9 mouse cellular contexts compared by ENCODE assay signal in the genomic region with DNA sequence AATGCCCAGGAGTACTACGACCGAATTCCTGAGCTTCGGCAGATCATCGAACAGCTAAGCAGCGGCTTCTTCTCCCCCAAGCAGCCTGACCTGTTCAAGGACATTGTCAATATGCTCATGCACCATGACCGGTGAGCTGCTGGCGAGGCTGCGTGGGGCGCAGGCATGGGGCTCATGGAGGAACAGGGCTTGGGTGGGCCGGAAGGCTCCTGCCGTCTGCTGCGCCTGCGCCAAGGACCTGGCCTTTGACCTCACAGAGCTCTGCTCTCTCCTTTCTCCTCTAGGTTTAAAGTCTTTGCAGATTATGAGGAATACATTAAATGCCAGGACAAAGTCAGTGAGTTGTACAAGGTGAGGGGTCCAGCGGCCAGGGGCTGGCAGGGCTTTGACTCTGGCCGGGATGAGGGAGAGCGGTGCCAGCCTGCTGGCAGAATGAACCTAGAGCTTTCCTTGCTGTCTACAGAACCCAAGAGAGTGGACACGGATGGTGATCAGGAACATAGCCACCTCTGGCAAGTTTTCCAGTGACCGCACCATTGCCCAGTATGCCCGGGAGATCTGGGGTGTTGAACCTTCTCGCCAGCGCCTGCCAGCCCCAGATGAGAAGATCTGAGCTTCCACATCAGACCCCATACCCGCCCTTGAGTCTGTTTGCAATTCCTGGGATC. TPM values are rescaled to one million over a fixed set of nuclear protein-coding genes. Genes with fewer than 3 reads are reported as not detected.
A peak's percentile ranks its signal among the peaks of the same experiment; 100 is the strongest.
DNase-seq lines count a peak whose midpoint lies in the region; ATAC-seq and TF ChIP-seq lines count a peak whose summit lies in the region.
"Had no signal": no experiment of that assay in that cellular context is flagged by ENCODE, and none has a peak within 500 bp of the region (broad histone marks: within the 10 kb centered on the region; RNA-seq: fewer than 3 reads in every experiment).

No protein-coding gene starts in this region.

- TF ChIP-seq EP300 in liver, postnatal 0 days (IDR thresholded peaks at IDR 0.05; ENCODE audit: low read depth): no peak

- no peaks in the 10 kb centered on the region for H3K9me3 ChIP-seq in hindbrain, embryonic 15.5 days
- no peaks in the 10 kb centered on the region for H3K9me3 ChIP-seq in hindbrain, embryonic 12.5 days (replicated peaks)
- H3K9me3 ChIP-seq in E14TG2a.4 (ENCODE audit: low read length): no peaks in the 10 kb centered on the region
- H3K9me3 ChIP-seq in liver, postnatal 0 days (ENCODE audit: low read length): no peaks in the 10 kb centered on the region

- DNase-seq in cerebellum, adult 8-10 months: peak; percentile 17
- DNase-seq in cerebellum, adult 18-20 months: no peak
- DNase-seq in liver, postnatal 0 days: no peak
- DNase-seq in layer of hippocampus, postnatal 10 days (ENCODE audit: low spot score in 2 of 2): no peak
- no peak for DNase-seq in cerebellum, postnatal 25 days

- peaks cover 45% of the 10 kb centered on the region for H3K4me1 ChIP-seq in hindbrain, embryonic 15.5 days (replicated peaks)
- peaks cover 35% of the 10 kb centered on the region for H3K4me1 ChIP-seq in hindbrain, embryonic 12.5 days
- H3K4me1 ChIP-seq in E14TG2a.4 (replicated peaks; ENCODE audit: low read depth, low read length): peaks cover 62% of the 10 kb centered on the region
- H3K4me1 ChIP-seq in liver, postnatal 0 days (ENCODE audit: insufficient read depth): peaks cover 30% of the 10 kb centered on the region

- 0 out of 2 replicates have a peak, but pooled peaks cover 3% of the 10 kb centered on the region for H3K27me3 ChIP-seq in hindbrain, embryonic 15.5 days
- H3K27me3 ChIP-seq in hindbrain, embryonic 12.5 days: peaks cover 41% of the 10 kb centered on the region
- peaks cover 28% of the 10 kb centered on the region for H3K27me3 ChIP-seq in E14TG2a.4 (ENCODE audit: insufficient read depth, low read length)
- peaks cover 22% of the 10 kb centered on the region for H3K27me3 ChIP-seq in liver, postnatal 0 days (ENCODE audit: insufficient read depth, low read length)
- H3K27me3 ChIP-seq: Patski had no signal

- WGBS in hindbrain, embryonic 15.5 days: 87% methylated on average over 22 of the region's 22 CpGs
- 83% methylated on average over 22 of the region's 22 CpGs for WGBS in hindbrain, embryonic 12.5 days
- 79% methylated on average over 22 of the region's 22 CpGs for WGBS in liver, postnatal 0 days (ENCODE audit: insufficient replicate concordance)

- TF ChIP-seq CTCF in E14TG2a.4 (conservative IDR thresholded peaks at IDR 0.05; ENCODE audit: low read length): no peak
- TF ChIP-seq CTCF in liver, postnatal 0 days (IDR thresholded peaks at IDR 0.05; ENCODE audit: low read depth): no peak

- 0 out of 2 replicates have a peak overlapping the region, but pooled peaks have one; percentile 82 for H3K27ac ChIP-seq in hindbrain, embryonic 15.5 days (replicated peaks)
- H3K27ac ChIP-seq in hindbrain, embryonic 12.5 days: no peak overlapping the region
- peak overlapping the region; percentile 93 for H3K27ac ChIP-seq in liver, postnatal 0 days (ENCODE audit: low read depth)

- ATAC-seq in hindbrain, embryonic 15.5 days (ENCODE audit: low FRiP score, low read depth): no peak
- no peak for ATAC-seq in hindbrain, embryonic 12.5 days (ENCODE audit: low FRiP score)
- ATAC-seq in liver, postnatal 0 days: no peak
- ATAC-seq: Patski had no signal

- H3K9ac ChIP-seq in hindbrain, embryonic 15.5 days: no peak overlapping the region
- no peak overlapping the region for H3K9ac ChIP-seq in hindbrain, embryonic 12.5 days
- no peak overlapping the region for H3K9ac ChIP-seq in liver, postnatal 0 days (replicated peaks)

- no peak overlapping the region; the same call in 1 of the 2 replicates for H3K4me3 ChIP-seq in hindbrain, embryonic 15.5 days
- H3K4me3 ChIP-seq in hindbrain, embryonic 12.5 days: no peak overlapping the region
- H3K4me3 ChIP-seq in E14TG2a.4 (replicated peaks; ENCODE audit: low read length): peak overlapping the region; percentile 87
- no peak overlapping the region for H3K4me3 ChIP-seq in liver, postnatal 0 days (ENCODE audit: low read depth, low read length)

- no peaks in the 10 kb centered on the region for H3K36me3 ChIP-seq in hindbrain, embryonic 15.5 days
- H3K36me3 ChIP-seq in hindbrain, embryonic 12.5 days: no peaks in the 10 kb centered on the region
- H3K36me3 ChIP-seq in E14TG2a.4 (ENCODE audit: insufficient read depth, low read length): peaks cover 5% of the 10 kb centered on the region
- no peaks in the 10 kb centered on the region; the same call in 1 of the 2 replicates for H3K36me3 ChIP-seq in liver, postnatal 0 days (replicated peaks; ENCODE audit: insufficient read depth, low read length)

- peak overlapping the region; percentile 99 for H3K4me2 ChIP-seq in hindbrain, embryonic 15.5 days
- H3K4me2 ChIP-seq in hindbrain, embryonic 12.5 days (replicated peaks): no peak overlapping the region
- peak overlapping the region; percentile 94; the same call in 1 of the 2 replicates for H3K4me2 ChIP-seq in liver, postnatal 0 days (ENCODE audit: low read depth, low read length)

RNA-seq across cellular contexts. Expression of a gene that starts 1.4 kb away (rescaled TPM):
- polyA plus RNA-seq in hindbrain, embryonic 15.5 days (2015; fragmentation: Nextera tagmentation; extraction: Ambion mirVana): 140 and 148 TPM in 2 replicates
- 20.0 and 23.0 TPM in 2 replicates for polyA plus RNA-seq in hindbrain, embryonic 12.5 days (2016; fragmentation: Nextera tagmentation; extraction: Ambion mirVana)
- polyA plus RNA-seq in liver, postnatal 0 days (2015; fragmentation: Nextera tagmentation; extraction: Ambion mirVana): 90.7 and 93.5 TPM in 2 replicates
- total RNA-seq in layer of hippocampus, postnatal 10 days (2021): 10 to 100 TPM; 93.5 to 99.9 TPM

RNA-seq across cellular contexts. Expression of a gene that starts 13.5 kb away (rescaled TPM):
- 7.0 and 7.6 TPM in 2 replicates for polyA plus RNA-seq in hindbrain, embryonic 15.5 days (2015; fragmentation: Nextera tagmentation; extraction: Ambion mirVana)
- polyA plus RNA-seq in hindbrain, embryonic 12.5 days (2016; fragmentation: Nextera tagmentation; extraction: Ambion mirVana): 1.8 and 3.9 TPM in 2 replicates
- polyA plus RNA-seq in liver, postnatal 0 days (2015; fragmentation: Nextera tagmentation; extraction: Ambion mirVana): 2.5 and 8.9 TPM in 2 replicates
- 10 to 100 TPM; 16.2 to 17.4 TPM for total RNA-seq in layer of hippocampus, postnatal 10 days (2021)

RNA-seq across cellular contexts. Expression of a gene that starts 20.8 kb away (rescaled TPM):
- 44.3 and 46.6 TPM in 2 replicates for polyA plus RNA-seq in hindbrain, embryonic 15.5 days (2015; fragmentation: Nextera tagmentation; extraction: Ambion mirVana)
- polyA plus RNA-seq in hindbrain, embryonic 12.5 days (2016; fragmentation: Nextera tagmentation; extraction: Ambion mirVana): 21.3 and 23.0 TPM in 2 replicates
- polyA plus RNA-seq in liver, postnatal 0 days (2015; fragmentation: Nextera tagmentation; extraction: Ambion mirVana): 0.96 and 0.97 TPM in 2 replicates
- 100 to 1,000 TPM; 683 to 691 TPM for total RNA-seq in layer of hippocampus, postnatal 10 days (2021)
- polyA plus RNA-seq: Patski had no signal

RNA-seq across cellular contexts. Expression of a gene that starts 34.2 kb away (rescaled TPM):
- polyA plus RNA-seq in hindbrain, embryonic 15.5 days (2015; fragmentation: Nextera tagmentation; extraction: Ambion mirVana): 103 and 117 TPM in 2 replicates
- 168 and 176 TPM in 2 replicates for polyA plus RNA-seq in hindbrain, embryonic 12.5 days (2016; fragmentation: Nextera tagmentation; extraction: Ambion mirVana)
- polyA plus RNA-seq in liver, postnatal 0 days (2015; fragmentation: Nextera tagmentation; extraction: Ambion mirVana): 34.6 and 35.7 TPM in 2 replicates
- 100 to 1,000 TPM; 190 to 194 TPM for total RNA-seq in layer of hippocampus, postnatal 10 days (2021)

RNA-seq across cellular contexts. Expression of a gene that starts 56.8 kb away (rescaled TPM):
- polyA plus RNA-seq in hindbrain, embryonic 15.5 days (2015; fragmentation: Nextera tagmentation; extraction: Ambion mirVana): 20.1 and 21.8 TPM in 2 replicates
- polyA plus RNA-seq in hindbrain, embryonic 12.5 days (2016; fragmentation: Nextera tagmentation; extraction: Ambion mirVana): 15.0 and 16.0 TPM in 2 replicates
- 5.6 and 5.7 TPM in 2 replicates for polyA plus RNA-seq in liver, postnatal 0 days (2015; fragmentation: Nextera tagmentation; extraction: Ambion mirVana)
- total RNA-seq in layer of hippocampus, postnatal 10 days (2021): 10 to 100 TPM; 79.3 to 86.2 TPM

Comparison
In these comparisons a context has a peak if more than half of its experiments do, and no peak if none do; other contexts are left out.
1. RNA of a gene that starts 20.8 kb away (polyA plus RNA-seq): 44.3 to 46.6 TPM in hindbrain, embryonic 15.5 days and 21.3 to 23.0 TPM in hindbrain, embryonic 12.5 days; 0.96 to 0.97 TPM in liver, postnatal 0 days; every median in the first group is over 10 times any median in the second.